Mouse (Mus musculus): ENCODE data around the gene Nifk. TPM values are rescaled to one million over a fixed set of nuclear protein-coding genes. Genes with fewer than 3 reads are reported as not detected.

The Nifk gene
- total RNA-seq, 2 experiments from 2014 or later, result 17.3 to 19.1 TPM

GRCm38 (mm10) chr1:118334749-118335713 lies 13.4 kb downstream of the Nifk start:
- no peak overlapping the region for H3K27ac ChIP-seq
- H3K4me3 ChIP-seq, result no peak overlapping the region
- TF ChIP-seq CTCF (IDR thresholded peaks at IDR 0.05), result no peak
- intact Hi-C loops (cut with DNase I), result loop anchor here (5.0 kb wide), 3 partner anchors 142 to 422 kb away; no protein-coding TSS in a partner anchor
- no peak for DNase-seq (ENCODE audit: extremely low spot score in 1 of 2, low spot score in 2 of 2)

- DNase-seq (ENCODE audit: extremely low spot score in 1 of 2, low spot score in 2 of 2), result no peak
- intact Hi-C loops (cut with DNase I), result loop anchor here (5.0 kb wide), 3 partner anchors 141 to 421 kb away; no protein-coding TSS in a partner anchor
- Histone ChIP-seq H3K27ac (no peak overlapping the region), H3K4me3 (no peak overlapping the region)
- TF ChIP-seq CTCF (IDR thresholded peaks at IDR 0.05), result peak; percentile 38
Measured at GRCm38 (mm10) chr1:118335847-118336246, 14.2 kb downstream of the Nifk start.

GRCm38 (mm10) chr1:118337921-118338320 lies 16.3 kb downstream of the Nifk start:
- TF ChIP-seq CTCF (IDR thresholded peaks at IDR 0.05), result no peak
- DNase-seq (ENCODE audit: extremely low spot score in 1 of 2, low spot score in 2 of 2), result no peak
- intact Hi-C loops (cut with DNase I), result loop anchor here (5.0 kb wide), 3 partner anchors 139 to 419 kb away; no protein-coding TSS in a partner anchor
- Histone ChIP-seq H3K27ac (no peak overlapping the region), H3K4me3 (no peak overlapping the region)

GRCm38 (mm10) chr1:118343649-118344435 lies 22.2 kb downstream of the Nifk start:
- H3K4me3 ChIP-seq, result no peak overlapping the region
- intact Hi-C loops (cut with DNase I), result no loop called here
- TF ChIP-seq CTCF (IDR thresholded peaks at IDR 0.05), result no peak; the same call in 1 of the 2 replicates

GRCm38 (mm10) chr1:118349922-118350321 lies 28.3 kb downstream of the Nifk start:
- no peak overlapping the region for H3K4me3 ChIP-seq
- intact Hi-C loops (cut with DNase I), result no loop called here
- H3K27ac ChIP-seq, result no peak overlapping the region
- no peak for DNase-seq (ENCODE audit: extremely low spot score in 1 of 2, low spot score in 2 of 2)
- TF ChIP-seq CTCF (IDR thresholded peaks at IDR 0.05), result no peak

More at GRCm38 (mm10) chr1:118343649-118344435, 22.2 kb downstream of the Nifk start:
- H3K27ac ChIP-seq, result no peak overlapping the region
- DNase-seq (ENCODE audit: extremely low spot score in 1 of 2, low spot score in 2 of 2), result no peak

- Histone ChIP-seq H3K4me3 (no peak overlapping the region), H3K27ac (no peak overlapping the region)
- TF ChIP-seq CTCF (IDR thresholded peaks at IDR 0.05), result no peak
- intact Hi-C loops (cut with DNase I), result no loop called here
- DNase-seq (ENCODE audit: extremely low spot score in 1 of 2, low spot score in 2 of 2), result no peak
Measured at GRCm38 (mm10) chr1:118359071-118359761, 37.6 kb downstream of the Nifk start.

GRCm38 (mm10) chr1:118367970-118368369 lies 46.3 kb downstream of the Nifk start:
- H3K4me3 ChIP-seq, result no peak overlapping the region
- no peak for DNase-seq (ENCODE audit: extremely low spot score in 1 of 2, low spot score in 2 of 2)
- intact Hi-C loops (cut with DNase I), result no loop called here
- peak; percentile 55 for TF ChIP-seq CTCF (IDR thresholded peaks at IDR 0.05)
- H3K27ac ChIP-seq, result no peak overlapping the region

- intact Hi-C loops (cut with DNase I), result no loop called here
- TF ChIP-seq CTCF (IDR thresholded peaks at IDR 0.05), result no peak
- DNase-seq (ENCODE audit: extremely low spot score in 1 of 2, low spot score in 2 of 2), result no peak
- H3K4me3 ChIP-seq, result no peak overlapping the region
- H3K27ac ChIP-seq, result no peak overlapping the region
Measured at GRCm38 (mm10) chr1:118368721-118369461, 47.3 kb downstream of the Nifk start.

GRCm38 (mm10) chr1:118377784-118378183 lies 56.1 kb downstream of the Nifk start:
- Histone ChIP-seq H3K4me3 (no peak overlapping the region), H3K27ac (no peak overlapping the region)
- DNase-seq (ENCODE audit: extremely low spot score in 1 of 2, low spot score in 2 of 2), result no peak
- intact Hi-C loops (cut with DNase I), result no loop called here
- no peak for TF ChIP-seq CTCF (IDR thresholded peaks at IDR 0.05)

GRCm38 (mm10) chr1:118380105-118380786 lies 58.6 kb downstream of the Nifk start:
- intact Hi-C loops (cut with DNase I), result no loop called here
- no peak overlapping the region for H3K4me3 ChIP-seq
- TF ChIP-seq CTCF (IDR thresholded peaks at IDR 0.05), result no peak
- no peak for DNase-seq (ENCODE audit: extremely low spot score in 1 of 2, low spot score in 2 of 2)
- no peak overlapping the region for H3K27ac ChIP-seq

Other genes starting within 250 kb of the Nifk start
- not detected for gene Gm29106, start 145.3 kb upstream of the Nifk start, total RNA-seq (2021)
- gene Tsn, start 10.1 kb upstream of the Nifk start, total RNA-seq (2021), result 100 to 1,000 TPM in 1 of 2 experiments, 10 to 100 TPM in 1; 96.0 to 104 TPM
- gene Clasp1, start 67.2 kb downstream of the Nifk start, total RNA-seq (2021), result 100 to 1,000 TPM; 112 to 118 TPM